Mouse (Mus musculus): ENCODE data around the gene Arhgap19.

The Arhgap19 gene

GRCm38 (mm10) chr19:41743396-41743795, 58.5 kb downstream of the Arhgap19 start, which contains the start of gene Slit1:
Gene Slit1 (minus strand): TSS chr19:41743665.
- DNase-seq (ENCODE audit: low spot score in 2 of 2), result peak; percentile 68 to 70

- DNase-seq (ENCODE audit: low spot score in 2 of 2), result no peak
Measured at GRCm38 (mm10) chr19:41738896-41739295, 63.0 kb downstream of the Arhgap19 start.

- DNase-seq (ENCODE audit: low spot score in 2 of 2), result no peak
Measured at GRCm38 (mm10) chr19:41738429-41738805, 63.4 kb downstream of the Arhgap19 start.

GRCm38 (mm10) chr19:41737657-41738428, 64.0 kb downstream of the Arhgap19 start:
- DNase-seq (ENCODE audit: low spot score in 2 of 2), result peak; percentile 44 to 46

GRCm38 (mm10) chr19:41734685-41735084, 67.2 kb downstream of the Arhgap19 start:
- DNase-seq (ENCODE audit: low spot score in 2 of 2), result peak in 1 of 2 experiments; percentile 47

- no peak for DNase-seq (ENCODE audit: low spot score in 2 of 2)
Measured at GRCm38 (mm10) chr19:41725491-41725890, 76.4 kb downstream of the Arhgap19 start.

- no peak for DNase-seq (ENCODE audit: low spot score in 2 of 2)
Measured at GRCm38 (mm10) chr19:41724831-41725470, 76.9 kb downstream of the Arhgap19 start.

GRCm38 (mm10) chr19:41723337-41723736, 78.5 kb downstream of the Arhgap19 start:
- DNase-seq (ENCODE audit: low spot score in 2 of 2), result no peak

- DNase-seq (ENCODE audit: low spot score in 2 of 2), result no peak
Measured at GRCm38 (mm10) chr19:41719436-41719835, 82.4 kb downstream of the Arhgap19 start.

All from frontal cortex, postnatal 36 days (tissue).